Mouse (Mus musculus) kidney, adult 2 months (tissue): ENCODE results near the gene Kctd12. TPM values are rescaled to one million over a fixed set of nuclear protein-coding genes. Genes with fewer than 3 reads are reported as not detected.

Source experiments
- DNase-seq: peaks from one replicate; pipeline ENCODE4 v3.0.0; 2021
- H3K27ac ChIP-seq: fragments of 200-500 bp; 2 replicates; pipeline ENCODE4 v1.5.1; 2012; ENCODE audit warnings: low read depth, low read length, control low read depth, inconsistent platforms; ENCODE audit not compliant: insufficient read depth
- H3K27me3 ChIP-seq: fragments of 200-500 bp; replicated peaks from 2 replicates; pipeline ENCODE4 v1.6.1; 2012; ENCODE audit warnings: mild to moderate bottlenecking, moderate library complexity, low read length, inconsistent platforms; ENCODE audit not compliant: control insufficient read depth, insufficient read depth
- H3K36me3 ChIP-seq: fragments of 200-500 bp; 2 replicates; pipeline ENCODE4 v1.6.1; 2012; ENCODE audit warnings: mild to moderate bottlenecking, moderate library complexity, low read length, inconsistent platforms; ENCODE audit not compliant: control insufficient read depth, insufficient read depth
- H3K4me1 ChIP-seq: fragments of 200-500 bp; 2 replicates; pipeline ENCODE4 v1.6.1; 2011; ENCODE audit warnings: low read length; ENCODE audit not compliant: control insufficient read depth, insufficient read depth
- H3K4me3 ChIP-seq: fragments of 200-500 bp; 2 replicates; pipeline ENCODE4 v1.5.1; 2011; ENCODE audit warnings: mild to moderate bottlenecking, low read depth, low read length, control low read depth; ENCODE audit not compliant: insufficient read depth
- CTCF ChIP-seq: fragments of 200-500 bp; conservative IDR thresholded peaks from 2 replicates; pipeline ENCODE4 v1.5.1; 2011; ENCODE audit warnings: low read depth, mild to moderate bottlenecking, control low read depth, low read length, moderate library complexity, mixed read lengths; ENCODE audit not compliant: insufficient read depth, insufficient read length
- POLR2A ChIP-seq: fragments of 200-500 bp; IDR thresholded peaks from one replicate; pipeline ENCODE4 v1.6.1; 2011; ENCODE audit warnings: low read depth, low read length, control low read depth
- WGBS: fragments of 180-500 bp; shearing (Covaris S2); methylation state at CpG from one replicate; pipeline ENCODE4 v1.1.7; 2018; 5-methylcytosine and 5-hydroxymethylcytosine counted together
- polyA plus RNA-seq: library from polyadenylated mRNA; depleted of rRNA; stranded (reverse); fragments of >200 nt; gene quantifications from 2 replicates; pipeline ENCODE4 v1.2.3, GENCODE M21; 2012

Kctd12 gene
- polyA plus RNA-seq, 1 experiment: 16.7 TPM

GRCm38 (mm10) chr14:102994662-102995561 lies 12.5 kb upstream of the Kctd12 start:
- H3K4me3 ChIP-seq: no peak overlapping the region
- no peak overlapping the region for H3K27ac ChIP-seq
- TF ChIP-seq CTCF (peak; percentile 64), POLR2A (no peak)
- H3K4me1 ChIP-seq: no peaks in the 10 kb centered on the region
- WGBS: 19% methylated on average over 6 of the region's 6 CpGs
- no peaks in the 10 kb centered on the region for H3K36me3 ChIP-seq
- no peaks in the 10 kb centered on the region for H3K27me3 ChIP-seq
- peak; percentile 83 for DNase-seq

- WGBS: 63% methylated on average over 3 of the region's 3 CpGs
- H3K27ac ChIP-seq: no peak overlapping the region
- no peak overlapping the region for H3K4me3 ChIP-seq
- H3K4me1 ChIP-seq: no peaks in the 10 kb centered on the region
- no peak for DNase-seq
- H3K36me3 ChIP-seq: no peaks in the 10 kb centered on the region
- H3K27me3 ChIP-seq: no peaks in the 10 kb centered on the region
- TF ChIP-seq POLR2A (no peak), CTCF (no peak)
These were observed 8.3 kb upstream of the Kctd12 start for GRCm38 (mm10) chr14:102990765-102991164.

DNA sequence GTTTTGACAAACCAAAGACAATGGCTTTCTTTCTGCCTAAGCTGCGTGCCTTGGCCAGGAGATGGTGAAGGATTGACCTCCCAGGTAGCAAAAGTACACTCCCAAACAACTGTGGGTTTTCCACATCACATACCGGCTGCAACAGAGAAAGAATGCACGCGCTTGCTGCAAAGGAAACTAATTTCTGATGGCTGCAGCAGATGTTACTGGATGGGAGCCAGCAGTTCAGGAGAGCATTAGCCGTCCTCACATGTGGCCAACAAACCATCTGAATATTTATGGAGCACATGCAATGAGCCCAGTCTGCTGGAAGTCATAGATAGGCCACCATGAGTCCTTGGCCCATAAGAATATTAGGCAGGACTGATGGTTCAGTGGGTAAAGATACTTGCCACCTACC lies 7.4 kb upstream of the Kctd12 start:
- H3K4me1 ChIP-seq: no peaks in the 10 kb centered on the region
- TF ChIP-seq POLR2A (no peak), CTCF (no peak)
- WGBS: 58% methylated on average over 5 of the region's 5 CpGs
- H3K27ac ChIP-seq: no peak overlapping the region
- no peak overlapping the region for H3K4me3 ChIP-seq
- no peaks in the 10 kb centered on the region for H3K27me3 ChIP-seq
- DNase-seq: no peak
- H3K36me3 ChIP-seq: no peaks in the 10 kb centered on the region

DNA sequence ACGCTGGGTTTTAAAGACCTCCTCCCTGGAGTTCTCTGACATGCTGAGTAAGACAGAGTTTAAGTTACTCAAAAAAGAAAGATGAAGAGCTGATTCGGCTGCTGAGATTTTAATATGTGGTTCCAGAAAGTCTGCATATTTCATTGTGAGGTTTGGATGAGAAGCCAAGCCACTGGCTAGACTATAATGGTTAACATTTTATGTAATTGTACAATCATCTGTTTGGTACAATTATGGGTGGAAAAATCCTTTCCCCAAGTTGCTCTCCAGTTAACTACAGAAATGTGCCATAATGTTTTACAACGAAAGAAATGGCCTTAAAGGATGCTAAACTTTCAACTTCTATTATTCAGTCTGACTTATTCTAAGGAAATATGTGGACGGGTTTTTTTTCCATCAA lies 6.8 kb upstream of the Kctd12 start:
- Histone ChIP-seq H3K4me1 (no peaks in the 10 kb centered on the region), H3K27ac (no peak overlapping the region), H3K36me3 (no peaks in the 10 kb centered on the region), H3K4me3 (no peak overlapping the region), H3K27me3 (no peaks in the 10 kb centered on the region)
- TF ChIP-seq POLR2A (no peak), CTCF (no peak)
- 73% methylated on average over 4 of the region's 4 CpGs for WGBS
- DNase-seq: no peak

GRCm38 (mm10) chr14:102987626-102988025 lies 5.2 kb upstream of the Kctd12 start:
- H3K27me3 ChIP-seq: no peaks in the 10 kb centered on the region
- TF ChIP-seq CTCF (no peak), POLR2A (no peak)
- DNase-seq: no peak
- no peaks in the 10 kb centered on the region for H3K4me1 ChIP-seq
- 94% methylated on average over 5 of the region's 5 CpGs for WGBS
- H3K4me3 ChIP-seq: no peak overlapping the region
- no peak overlapping the region for H3K27ac ChIP-seq
- H3K36me3 ChIP-seq: no peaks in the 10 kb centered on the region

- H3K36me3 ChIP-seq: no peaks in the 10 kb centered on the region
- H3K27me3 ChIP-seq: no peaks in the 10 kb centered on the region
- DNase-seq: no peak
- no peak overlapping the region for H3K27ac ChIP-seq
- WGBS: 74% methylated on average over 8 of the region's 8 CpGs
- H3K4me1 ChIP-seq: no peaks in the 10 kb centered on the region
- no peak for TF ChIP-seq CTCF
- no peak for TF ChIP-seq POLR2A
- H3K4me3 ChIP-seq: no peak overlapping the region
These were observed 1.2 kb upstream of the Kctd12 start for GRCm38 (mm10) chr14:102983686-102984085.

DNA sequence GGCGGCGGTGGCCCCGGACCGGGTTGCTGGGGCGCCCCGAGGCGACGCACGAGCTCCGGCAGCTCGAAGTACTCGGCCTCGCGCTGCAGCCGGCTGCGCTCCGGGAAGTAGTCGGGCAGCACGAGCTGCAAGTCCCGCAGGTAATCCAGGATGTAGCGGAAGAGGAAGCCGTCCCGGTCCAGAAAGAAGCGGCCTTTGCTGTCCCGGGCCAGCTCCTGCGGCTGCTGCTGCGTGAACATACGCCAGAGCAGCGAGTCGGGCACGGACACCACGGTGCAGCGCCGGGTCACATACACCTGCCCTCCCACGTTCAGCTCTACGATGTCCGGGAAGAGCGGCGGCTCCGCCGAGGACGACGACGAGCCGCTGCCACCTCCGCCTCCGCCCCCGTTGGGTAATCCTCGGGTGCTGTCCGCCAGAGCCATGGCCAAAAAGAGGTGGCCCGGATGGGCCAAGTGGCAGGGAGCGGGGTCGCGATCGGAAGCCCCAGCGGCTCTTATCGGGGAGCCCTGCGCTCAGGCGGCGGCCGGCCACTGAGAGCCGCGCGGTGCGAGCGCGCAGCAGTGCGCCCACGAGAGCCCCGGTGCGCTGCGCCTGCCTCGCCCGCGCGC lies 316 bp downstream of the Kctd12 start:
- H3K27me3 ChIP-seq: no peaks in the 10 kb centered on the region
- H3K4me1 ChIP-seq: no peaks in the 10 kb centered on the region
- no peaks in the 10 kb centered on the region for H3K36me3 ChIP-seq
- H3K4me3 ChIP-seq: peak overlapping the region; percentile 68
- TF ChIP-seq CTCF: no peak
- peak; percentile 85 for TF ChIP-seq POLR2A
- DNase-seq: peak; percentile 63
- WGBS: under 1% methylated on average over 75 of the region's 76 CpGs
- H3K27ac ChIP-seq: peak overlapping the region; percentile 51
